Mouse (Mus musculus) forebrain, embryonic 16.5 days (tissue): ENCODE measurements at regions not wholly inside any gene's neighbourhood (a gene's known extent, or its start where the extent isn't known, plus 50 kb on each side); places are given as distances from the start of the nearest gene placed in this dataset.

Source experiments
- ATAC-seq: fragments of 200-750 bp; cut with Nextera tagmentation; 2 replicates; pipeline ENCODE4 v1.8.0; 2017; ENCODE audit warnings: mild to moderate bottlenecking, moderate library complexity
- H3K27ac ChIP-seq: fragments of 300-500 bp; sonication (generic); 2 replicates; pipeline ENCODE4 v1.5.1; 2014; ENCODE audit warnings: low read length, control low read depth
- H3K27me3 ChIP-seq: fragments of 300-500 bp; sonication (generic); replicated peaks from 2 replicates; pipeline ENCODE4 v1.6.1; 2014; ENCODE audit warnings: low read length; ENCODE audit not compliant: control insufficient read depth, insufficient read depth
- H3K36me3 ChIP-seq: fragments of 300-500 bp; sonication (generic); 2 replicates; pipeline ENCODE4 v1.6.1; 2014; ENCODE audit not compliant: control insufficient read depth, insufficient read depth
- H3K4me1 ChIP-seq: fragments of 300-500 bp; sonication (generic); replicated peaks from 2 replicates; pipeline ENCODE4 v1.6.1; 2014; ENCODE audit warnings: low read length; ENCODE audit not compliant: control insufficient read depth, insufficient read depth
- H3K4me2 ChIP-seq: fragments of 300-500 bp; sonication (generic); 2 replicates; pipeline ENCODE4 v1.6.1; 2014; ENCODE audit warnings: mild to moderate bottlenecking, low read length, control low read depth
- H3K4me3 ChIP-seq: fragments of 300-500 bp; sonication (generic); replicated peaks from 2 replicates; pipeline ENCODE4 v1.5.1; 2014; ENCODE audit warnings: mild to moderate bottlenecking, low read length, control low read depth
- H3K9ac ChIP-seq: fragments of 300-500 bp; sonication (generic); replicated peaks from 2 replicates; pipeline ENCODE4 v1.6.1; 2014; ENCODE audit warnings: low read depth, low read length, control low read depth
- H3K9me3 ChIP-seq: fragments of 300-500 bp; sonication (generic); 2 replicates; pipeline ENCODE4 v1.6.1; 2016; ENCODE audit warnings: low read length; ENCODE audit not compliant: control insufficient read depth
- WGBS: fragments of 180-500 bp; shearing (Covaris S2); extraction: QIAGEN DNeasy Blood & Tissue Kit; methylation state at CpG from one replicate; pipeline ENCODE4 v1.1.7; 2014; 5-methylcytosine and 5-hydroxymethylcytosine counted together

- no peaks in the 10 kb centered on the region for H3K27me3 ChIP-seq
- no peak overlapping the region for H3K4me2 ChIP-seq
- ATAC-seq = no peak
- H3K9me3 ChIP-seq = no peaks in the 10 kb centered on the region
- no peak overlapping the region for H3K27ac ChIP-seq
- H3K4me3 ChIP-seq = no peak overlapping the region
- WGBS = 81% methylated on average over 4 of the region's 4 CpGs
- H3K4me1 ChIP-seq = no peaks in the 10 kb centered on the region
- H3K36me3 ChIP-seq = no peaks in the 10 kb centered on the region
- no peak overlapping the region for H3K9ac ChIP-seq
These were observed 81.4 kb upstream of the Cpsf6 start for GRCm38 (mm10) chr10:117461261-117461660.

- H3K4me3 ChIP-seq = no peak overlapping the region
- 96% methylated on average over 6 of the region's 6 CpGs for WGBS
- H3K27ac ChIP-seq = no peak overlapping the region
- no peaks in the 10 kb centered on the region for H3K36me3 ChIP-seq
- H3K4me1 ChIP-seq = no peaks in the 10 kb centered on the region
- no peak overlapping the region for H3K4me2 ChIP-seq
- ATAC-seq = no peak
- H3K9ac ChIP-seq = no peak overlapping the region
- no peaks in the 10 kb centered on the region for H3K27me3 ChIP-seq
- no peaks in the 10 kb centered on the region for H3K9me3 ChIP-seq
These were observed 80.5 kb upstream of the Cpsf6 start for GRCm38 (mm10) chr10:117460366-117460730.

- Histone ChIP-seq H3K27me3 (no peaks in the 10 kb centered on the region), H3K9me3 (no peaks in the 10 kb centered on the region), H3K4me1 (no peaks in the 10 kb centered on the region), H3K4me2 (no peak overlapping the region), H3K9ac (no peak overlapping the region), H3K4me3 (no peak overlapping the region), H3K36me3 (no peaks in the 10 kb centered on the region), H3K27ac (no peak overlapping the region)
- 88% methylated on average over 10 of the region's 10 CpGs for WGBS
- no peak for ATAC-seq
These were observed 80.0 kb upstream of the Cpsf6 start for GRCm38 (mm10) chr10:117459651-117460365.

GRCm38 (mm10) chr10:117459041-117459475, 79.2 kb upstream of the Cpsf6 start:
- no peaks in the 10 kb centered on the region for H3K9me3 ChIP-seq
- no peak for ATAC-seq
- 93% methylated on average over 2 of the region's 2 CpGs for WGBS
- H3K4me2 ChIP-seq = no peak overlapping the region
- H3K4me1 ChIP-seq = no peaks in the 10 kb centered on the region
- H3K9ac ChIP-seq = no peak overlapping the region
- H3K4me3 ChIP-seq = no peak overlapping the region
- no peak overlapping the region for H3K27ac ChIP-seq
- no peaks in the 10 kb centered on the region for H3K36me3 ChIP-seq
- no peaks in the 10 kb centered on the region for H3K27me3 ChIP-seq

- Histone ChIP-seq H3K9ac (no peak overlapping the region), H3K4me1 (no peaks in the 10 kb centered on the region), H3K4me2 (no peak overlapping the region), H3K36me3 (no peaks in the 10 kb centered on the region), H3K27me3 (no peaks in the 10 kb centered on the region), H3K4me3 (no peak overlapping the region), H3K27ac (no peak overlapping the region), H3K9me3 (no peaks in the 10 kb centered on the region)
- ATAC-seq = no peak
- 82% methylated on average over 11 of the region's 11 CpGs for WGBS
These were observed 78.6 kb upstream of the Cpsf6 start for GRCm38 (mm10) chr10:117458271-117459040.

- no peaks in the 10 kb centered on the region for H3K9me3 ChIP-seq
- no peak overlapping the region for H3K27ac ChIP-seq
- WGBS = 55% methylated on average over 2 of the region's 2 CpGs
- H3K9ac ChIP-seq = no peak overlapping the region
- ATAC-seq = no peak
- no peaks in the 10 kb centered on the region for H3K27me3 ChIP-seq
- no peaks in the 10 kb centered on the region for H3K4me1 ChIP-seq
- H3K4me3 ChIP-seq = no peak overlapping the region
- no peaks in the 10 kb centered on the region for H3K36me3 ChIP-seq
- no peak overlapping the region for H3K4me2 ChIP-seq
These were observed 77.8 kb upstream of the Cpsf6 start for GRCm38 (mm10) chr10:117457701-117457950.

- Histone ChIP-seq H3K4me2 (no peak overlapping the region), H3K27me3 (no peaks in the 10 kb centered on the region), H3K9ac (no peak overlapping the region), H3K27ac (no peak overlapping the region), H3K4me3 (no peak overlapping the region), H3K36me3 (no peaks in the 10 kb centered on the region), H3K9me3 (no peaks in the 10 kb centered on the region), H3K4me1 (no peaks in the 10 kb centered on the region)
- no peak for ATAC-seq
- 42% methylated on average over 18 of the region's 18 CpGs for WGBS
These were observed 77.3 kb upstream of the Cpsf6 start for GRCm38 (mm10) chr10:117456904-117457700.

GRCm38 (mm10) chr10:117456427-117456826, 76.6 kb upstream of the Cpsf6 start:
- no peaks in the 10 kb centered on the region for H3K9me3 ChIP-seq
- 76% methylated on average over 8 of the region's 8 CpGs for whole genome bisulfite sequencing

GRCm38 (mm10) chr10:117455595-117456302, 75.9 kb upstream of the Cpsf6 start:
- no peaks in the 10 kb centered on the region for H3K27me3 ChIP-seq
- no peak overlapping the region for H3K4me3 ChIP-seq
- ATAC-seq = no peak
- H3K9me3 ChIP-seq = no peaks in the 10 kb centered on the region
- no peak overlapping the region for H3K9ac ChIP-seq
- H3K36me3 ChIP-seq = no peaks in the 10 kb centered on the region
- H3K27ac ChIP-seq = no peak overlapping the region
- 78% methylated on average over 9 of the region's 9 CpGs for WGBS
- H3K4me1 ChIP-seq = no peaks in the 10 kb centered on the region
- H3K4me2 ChIP-seq = no peak overlapping the region

More at GRCm38 (mm10) chr10:117456427-117456826, 76.6 kb upstream of the Cpsf6 start:
- Histone ChIP-seq H3K4me3 (no peak overlapping the region), H3K27ac (no peak overlapping the region), H3K9ac (no peak overlapping the region), H3K4me1 (no peaks in the 10 kb centered on the region), H3K27me3 (no peaks in the 10 kb centered on the region), H3K4me2 (no peak overlapping the region), H3K36me3 (no peaks in the 10 kb centered on the region)
- ATAC-seq = no peak
